Mouse (Mus musculus) CD4-positive naive resting alpha-beta T cell, adult 57 days (primary cell): ENCODE data around the gene Ehd4. TPM values are rescaled to one million over a fixed set of nuclear protein-coding genes. Genes with fewer than 3 reads are reported as not detected.

ENCODE experiments used
- total RNA-seq: library from RNA; stranded (reverse); gene quantifications from one replicate; pipeline ENCODE4 v1.2.4, GENCODE M21; 2023

Gene Ehd4
- total RNA-seq = 18.3 TPM

GRCm38 (mm10) chr2:120154361-120154894 lies at the start of gene Ehd4:
TSS of gene Ehd4 (minus strand) at chr2:120154606.

Other genes with a start within 250 kb of the Ehd4 start
- gene Mapkbp1, start 181.9 kb downstream of the Ehd4 start, total RNA-seq = 15.3 TPM
- gene Jmjd7, start 127.1 kb downstream of the Ehd4 start, total RNA-seq = 11.9 TPM
- gene Gm28042, start 127.1 kb downstream of the Ehd4 start, total RNA-seq = 6.7 TPM
- gene Pla2g4b, start 121.2 kb downstream of the Ehd4 start, total RNA-seq = 4.7 TPM
- gene Pla2g4e, start 90.7 kb upstream of the Ehd4 start, total RNA-seq = not detected
- gene Pla2g4d, start 134.6 kb upstream of the Ehd4 start, total RNA-seq = not detected
- 0.50 TPM for gene Pla2g4f, start 159.6 kb upstream of the Ehd4 start, total RNA-seq
- 62.5 TPM for gene Vps39, start 198.5 kb upstream of the Ehd4 start, total RNA-seq
- 25.3 TPM for gene Ganc, start 249.3 kb upstream of the Ehd4 start, total RNA-seq
- 61.3 TPM for gene Tmem87a, start 249.5 kb upstream of the Ehd4 start, total RNA-seq